Mouse (Mus musculus) MEL (cell line): ENCODE measurements around the gene Pqbp1. TPM values are rescaled to one million over a fixed set of nuclear protein-coding genes. Genes with fewer than 3 reads are reported as not detected.

ENCODE experiments used
- DNase-seq: peaks from one replicate; pipeline ENCODE4 v3.0.0; 2011; ENCODE audit warnings: low read depth, low spot score
- H3K27ac ChIP-seq: 2 replicates; pipeline ENCODE4 v1.5.1; 2012; ENCODE audit warnings: low read depth, mild to moderate bottlenecking, control low read depth, low read length, moderate library complexity; ENCODE audit not compliant: control insufficient read depth
- H3K27me3 ChIP-seq, 2 experiments: fragments of 150-350 bp in 1 of 2; sonication (generic) in 1 of 2; 2 replicates each; pipeline ENCODE4 v1.6.1; 2012; ENCODE audit warnings: low read length in 2 of 2, mild to moderate bottlenecking in 2 of 2, improper control_type of control experiment in 1 of 2, moderate library complexity in 1 of 2; ENCODE audit not compliant: insufficient read depth in 2 of 2, control insufficient read depth in 1 of 2
- H3K36me3 ChIP-seq, 2 experiments: 2 replicates each; pipeline ENCODE4 v1.6.1; 2012 to 2014; ENCODE audit warnings: low read length in 2 of 2, improper control_type of control experiment in 1 of 2, inconsistent platforms in 1 of 2, mild to moderate bottlenecking in 1 of 2; ENCODE audit not compliant: insufficient read depth in 2 of 2, control insufficient read depth in 1 of 2
- H3K4me1 ChIP-seq, 2 experiments: fragments of 150-350 bp in 1 of 2; sonication (generic) in 1 of 2; 2 replicates each; pipeline ENCODE4 v1.6.1; 2012; ENCODE audit warnings: low read length in 2 of 2, improper control_type of control experiment in 1 of 2, mild to moderate bottlenecking in 1 of 2; ENCODE audit not compliant: insufficient read depth in 2 of 2, control insufficient read depth in 1 of 2
- H3K4me3 ChIP-seq, 2 experiments: fragments of 150-350 bp in 1 of 2; sonication (generic) in 1 of 2; 2 replicates each; pipeline ENCODE4 v1.5.1; 2012; ENCODE audit warnings: low read depth in 2 of 2, low read length in 2 of 2, mild to moderate bottlenecking in 2 of 2, moderate library complexity in 2 of 2, control low read depth in 1 of 2, improper control_type of control experiment in 1 of 2; ENCODE audit not compliant: control insufficient read depth in 1 of 2, insufficient read depth in 1 of 2
- H3K79me2 ChIP-seq: 2 replicates; pipeline ENCODE4 v1.6.1; 2012; ENCODE audit warnings: mild to moderate bottlenecking, low read length, moderate library complexity; ENCODE audit not compliant: control insufficient read depth, poor library complexity, insufficient read depth
- H3K9ac ChIP-seq: 2 replicates; pipeline ENCODE4 v1.6.1; 2012; ENCODE audit warnings: low read depth, mild to moderate bottlenecking, control low read depth, low read length, moderate library complexity; ENCODE audit not compliant: control insufficient read depth, poor library complexity, severe bottlenecking
- H3K9me3 ChIP-seq: fragments of 150-350 bp; sonication (generic); replicated peaks from 2 replicates; pipeline ENCODE4 v1.6.1; 2012; ENCODE audit warnings: mild to moderate bottlenecking, low read length, improper control_type of control experiment, moderate library complexity; ENCODE audit not compliant: insufficient read depth
- BHLHE40 ChIP-seq: IDR thresholded peaks from 2 replicates; pipeline ENCODE4 v1.6.1; 2012; ENCODE audit warnings: low read depth, mild to moderate bottlenecking, inconsistent platforms, low read length, improper control_type of control experiment, borderline replicate concordance
- CHD2 ChIP-seq: IDR thresholded peaks from 2 replicates; pipeline ENCODE4 v1.6.1; 2011; ENCODE audit warnings: low read length, improper control_type of control experiment
- CTCF ChIP-seq, 3 experiments: IDR thresholded peaks in 2 of 3; conservative IDR thresholded peaks in 1 of 3; 2 replicates each; pipeline ENCODE4 v1.5.1; 2011 to 2012; ENCODE audit warnings: low read length in 3 of 3, low read depth in 2 of 3, mild to moderate bottlenecking in 2 of 3, improper control_type of control experiment in 1 of 3, inconsistent platforms in 1 of 3, mixed read lengths in 1 of 3, moderate library complexity in 1 of 3; ENCODE audit not compliant: control insufficient read depth in 1 of 3, insufficient read depth in 1 of 3, poor library complexity in 1 of 3, severe bottlenecking in 1 of 3
- E2F4 ChIP-seq: IDR thresholded peaks from 2 replicates; pipeline ENCODE4 v1.6.1; 2011; ENCODE audit warnings: low read depth, low read length, improper control_type of control experiment, borderline replicate concordance
- ELF1 ChIP-seq: IDR thresholded peaks from 2 replicates; pipeline ENCODE4 v1.6.1; 2014; ENCODE audit warnings: low read depth, mild to moderate bottlenecking, inconsistent platforms, low read length, improper control_type of control experiment, moderate library complexity
- EP300 ChIP-seq, 2 experiments: IDR thresholded peaks; 2 replicates each; pipeline ENCODE4 v1.6.1; 2011; ENCODE audit warnings: improper control_type of control experiment in 2 of 2, low read length in 2 of 2, low read depth in 1 of 2, mild to moderate bottlenecking in 1 of 2
- GABPA ChIP-seq: IDR thresholded peaks from 2 replicates; pipeline ENCODE4 v1.6.1; 2012; ENCODE audit warnings: low read depth, mild to moderate bottlenecking, inconsistent platforms, low read length, improper control_type of control experiment, moderate library complexity
- GATA1 ChIP-seq: IDR thresholded peaks from 2 replicates; pipeline ENCODE4 v1.6.1; 2011; ENCODE audit warnings: low read depth, low read length, improper control_type of control experiment
- KAT2A ChIP-seq: conservative IDR thresholded peaks from 2 replicates; pipeline ENCODE4 v1.6.1; 2012; ENCODE audit warnings: low read depth, low read length, improper control_type of control experiment, inconsistent platforms
- MAFK ChIP-seq: IDR thresholded peaks from 2 replicates; pipeline ENCODE4 v1.6.1; 2011; ENCODE audit warnings: low read depth, mild to moderate bottlenecking, low read length, improper control_type of control experiment, borderline replicate concordance
- MAX ChIP-seq: IDR thresholded peaks from 2 replicates; pipeline ENCODE4 v1.6.1; 2011; ENCODE audit warnings: low read length, improper control_type of control experiment
- MAZ ChIP-seq: IDR thresholded peaks from 2 replicates; pipeline ENCODE4 v1.6.1; 2012; ENCODE audit warnings: low read depth, mild to moderate bottlenecking, inconsistent platforms, low read length, improper control_type of control experiment
- MEF2A ChIP-seq: IDR thresholded peaks from 2 replicates; pipeline ENCODE4 v1.6.1; 2014; ENCODE audit warnings: low read depth, mild to moderate bottlenecking, inconsistent platforms, low read length, improper control_type of control experiment; ENCODE audit not compliant: poor library complexity, insufficient replicate concordance, severe bottlenecking; ENCODE audit errors: extremely low read depth
- MXI1 ChIP-seq: IDR thresholded peaks from 2 replicates; pipeline ENCODE4 v1.6.1; 2011; ENCODE audit warnings: mild to moderate bottlenecking, low read depth, low read length, improper control_type of control experiment
- MYB ChIP-seq: IDR thresholded peaks from 2 replicates; pipeline ENCODE4 v1.6.1; 2011; ENCODE audit warnings: mild to moderate bottlenecking, low read depth, low read length, improper control_type of control experiment
- MYC ChIP-seq: IDR thresholded peaks from 2 replicates; pipeline ENCODE4 v1.6.1; 2011; ENCODE audit warnings: low read depth, mild to moderate bottlenecking, low read length, improper control_type of control experiment, moderate library complexity
- NELFE ChIP-seq: IDR thresholded peaks from 2 replicates; pipeline ENCODE4 v1.6.1; 2011; ENCODE audit warnings: low read depth, low read length, improper control_type of control experiment
- NRF1 ChIP-seq: IDR thresholded peaks from 2 replicates; pipeline ENCODE4 v1.6.1; 2014; ENCODE audit warnings: low read depth, mild to moderate bottlenecking, inconsistent platforms, low read length, improper control_type of control experiment, moderate library complexity; ENCODE audit not compliant: poor library complexity, insufficient read depth, severe bottlenecking
- POLR2A ChIP-seq, 2 experiments: IDR thresholded peaks; 2 replicates each; pipeline ENCODE4 v1.6.1; 2011 to 2012; ENCODE audit warnings: low read length in 2 of 2, mild to moderate bottlenecking in 2 of 2, control low read depth in 1 of 2, improper control_type of control experiment in 1 of 2, low read depth in 1 of 2, moderate library complexity in 1 of 2; ENCODE audit not compliant: control insufficient read depth in 1 of 2, insufficient read depth in 1 of 2, poor library complexity in 1 of 2
- POLR2AphosphoS2 ChIP-seq: IDR thresholded peaks from 2 replicates; pipeline ENCODE4 v1.6.1; 2011; ENCODE audit warnings: low read length, improper control_type of control experiment
- POLR2AphosphoS5 ChIP-seq: IDR thresholded peaks from 2 replicates; pipeline ENCODE4 v1.6.1; 2012; ENCODE audit warnings: low read depth, borderline replicate concordance, mild to moderate bottlenecking, inconsistent platforms, low read length, moderate library complexity, mixed read lengths
- RCOR1 ChIP-seq: IDR thresholded peaks from 2 replicates; pipeline ENCODE4 v1.6.1; 2012; ENCODE audit warnings: low read depth, mild to moderate bottlenecking, inconsistent platforms, low read length, improper control_type of control experiment
- SIN3A ChIP-seq: IDR thresholded peaks from 2 replicates; pipeline ENCODE4 v1.6.1; 2012; ENCODE audit warnings: low read length, improper control_type of control experiment, inconsistent platforms
- TAL1 ChIP-seq: IDR thresholded peaks from 2 replicates; pipeline ENCODE4 v1.6.1; 2012; ENCODE audit warnings: mild to moderate bottlenecking, inconsistent platforms, low read length, moderate library complexity, mixed read lengths
- TBP ChIP-seq: IDR thresholded peaks from 2 replicates; pipeline ENCODE4 v1.8.0; 2011; ENCODE audit warnings: low read depth, low read length, improper control_type of control experiment
- TCF12 ChIP-seq: IDR thresholded peaks from 2 replicates; pipeline ENCODE4 v1.6.1; 2014; ENCODE audit warnings: low read depth, mild to moderate bottlenecking, inconsistent platforms, low read length, improper control_type of control experiment, moderate library complexity
- UBTF ChIP-seq: IDR thresholded peaks from 2 replicates; pipeline ENCODE4 v1.6.1; 2012; ENCODE audit warnings: low read depth, mild to moderate bottlenecking, inconsistent platforms, low read length, improper control_type of control experiment, moderate library complexity, borderline replicate concordance; ENCODE audit not compliant: insufficient read depth
- USF1 ChIP-seq: IDR thresholded peaks from 2 replicates; pipeline ENCODE4 v1.6.1; 2014; ENCODE audit warnings: low read depth, mild to moderate bottlenecking, inconsistent platforms, low read length, improper control_type of control experiment, moderate library complexity
- USF2 ChIP-seq, 2 experiments: IDR thresholded peaks; 2 replicates each; pipeline ENCODE4 v1.6.1; 2011 to 2012; ENCODE audit warnings: improper control_type of control experiment in 2 of 2, low read length in 2 of 2, borderline replicate concordance in 1 of 2, inconsistent platforms in 1 of 2, low read depth in 1 of 2, mild to moderate bottlenecking in 1 of 2; ENCODE audit not compliant: insufficient read depth in 1 of 2
- ZC3H11A ChIP-seq: IDR thresholded peaks from 2 replicates; pipeline ENCODE4 v1.6.1; 2012; ENCODE audit warnings: low read depth, mild to moderate bottlenecking, inconsistent platforms, low read length, improper control_type of control experiment
- ZKSCAN1 ChIP-seq: IDR thresholded peaks from 2 replicates; pipeline ENCODE4 v1.6.1; 2012; ENCODE audit warnings: low read depth, mild to moderate bottlenecking, inconsistent platforms, low read length, improper control_type of control experiment, moderate library complexity
- ZMIZ1 ChIP-seq: IDR thresholded peaks from 2 replicates; pipeline ENCODE4 v1.6.1; 2012; ENCODE audit warnings: low read depth, mild to moderate bottlenecking, inconsistent platforms, low read length, improper control_type of control experiment, moderate library complexity
- ZNF384 ChIP-seq: IDR thresholded peaks from 2 replicates; pipeline ENCODE4 v1.6.1; 2012; ENCODE audit warnings: low read depth, mild to moderate bottlenecking, inconsistent platforms, low read length, improper control_type of control experiment
- polyA plus RNA-seq, 2 experiments: library from polyadenylated mRNA; stranded (reverse) in 1 of 2; unstranded in 1 of 2; fragments of >175 nt in 1 of 2; fragments of >200 nt in 1 of 2; gene quantifications; 2 replicates each; pipeline versions ENCODE4 v1.2.1 to v1.2.4; 2012; ENCODE audit warnings: low replicate concordance in 2 of 2, low read depth in 1 of 2; ENCODE audit not compliant: insufficient read length in 2 of 2, insufficient read depth in 1 of 2, missing spikeins in 1 of 2
- total RNA-seq: library from RNA; depleted of rRNA; stranded (reverse); fragments of 300-350 nt; gene quantifications from 2 replicates; pipeline ENCODE4 v1.2.3, GENCODE M21; 2012

Pqbp1 gene
- total and polyA plus RNA-seq, 3 experiments = 204 to 283 TPM; not detected in 1

GRCm38 (mm10) chrX:7883841-7884567 is 15.1 kb downstream of the Pqbp1 start, which contains the start of gene Slc35a2 (continued):
- TF ChIP-seq RCOR1 = no peak
- no peak; the same call in 1 of the 2 replicates for TF ChIP-seq ZMIZ1

- H3K27ac ChIP-seq = no peak overlapping the region
- TF ChIP-seq POLR2AphosphoS5 (no peak), CHD2 (no peak), ELF1 (peak; percentile 12; the same call in 1 of the 2 replicates), SIN3A (peak; percentile 75), RCOR1 (no peak), ZKSCAN1 (no peak), E2F4 (no peak), ZC3H11A (peak; percentile 33; the same call in 1 of the 2 replicates), MAX (no peak), ZMIZ1 (no peak), TAL1 (no peak), MXI1 (no peak; the same call in 1 of the 2 replicates), MYB (peak; percentile 50; the same call in 1 of the 2 replicates), GABPA (no peak), GATA1 (no peak), MEF2A (no peak), ZNF384 (no peak), TCF12 (no peak), CTCF (IDR thresholded peaks at IDR 0.05 in 2 of 3, conservative IDR thresholded peaks at IDR 0.05 in 1 of 3; ENCODE audit: control insufficient read depth in 1 of 3, insufficient read depth in 1 of 3, low read depth in 2 of 3, low read length in 3 of 3, poor library complexity in 1 of 3, severe bottlenecking in 1 of 3) (peak in 2 of 3 experiments; percentile 72 to 74; a peak in 5 of 6 replicates), POLR2A (IDR thresholded peaks at IDR 0.05; ENCODE audit: control insufficient read depth in 1 of 2, insufficient read depth in 1 of 2, low read depth in 1 of 2, low read length in 2 of 2, poor library complexity in 1 of 2) (no peak), BHLHE40 (no peak), EP300 (IDR thresholded peaks at IDR 0.05; ENCODE audit: low read depth in 1 of 2, low read length in 2 of 2) (no peak), KAT2A (no peak), MAZ (no peak; the same call in 1 of the 2 replicates), MAFK (no peak), NELFE (no peak), NRF1 (peak; percentile 28; the same call in 1 of the 2 replicates), TBP (no peak), POLR2AphosphoS2 (no peak), USF1 (no peak), MYC (no peak), UBTF (no peak), USF2 (IDR thresholded peaks at IDR 0.05; ENCODE audit: borderline replicate concordance in 1 of 2, insufficient read depth in 1 of 2, low read depth in 1 of 2, low read length in 2 of 2) (no peak)
Observed at GRCm38 (mm10) chrX:7879819-7880218, 19.2 kb downstream of the Pqbp1 start.

More at GRCm38 (mm10) chrX:7879819-7880218, 19.2 kb downstream of the Pqbp1 start:
- no peaks in the 10 kb centered on the region for H3K9me3 ChIP-seq
- peak; percentile 84 for DNase-seq
- peaks cover 2 to 8% of the 10 kb centered on the region in 2 experiments; a peak in 2 of 4 replicates for H3K36me3 ChIP-seq
- H3K4me3 ChIP-seq = no peak overlapping the region
- peaks cover 3% of the 10 kb centered on the region for H3K79me2 ChIP-seq
- no peaks in the 10 kb centered on the region for H3K27me3 ChIP-seq
- no peak overlapping the region for H3K9ac ChIP-seq
- H3K4me1 ChIP-seq = peaks cover 5 to 13% of the 10 kb centered on the region in 2 experiments
